Mouse (Mus musculus): Measurements from ENCODE around the gene Mad1l1. TPM values are rescaled to one million over a fixed set of nuclear protein-coding genes. Genes with fewer than 3 reads are reported as not detected.
A peak's percentile ranks its signal among the peaks of the same experiment; 100 is the strongest.

Mad1l1 gene
- polyA plus RNA-seq, 1 experiment from 2014 or later, result 43.7 TPM

- Histone ChIP-seq H3K4me3 (ENCODE audit: low read depth, low read length) (no peak overlapping the region), H3K9ac (replicated peaks; ENCODE audit: low read length) (no peak overlapping the region), H3K27me3 (ENCODE audit: control insufficient read depth, insufficient read depth, low read length) (no peaks in the 10 kb centered on the region), H3K27ac (replicated peaks; ENCODE audit: low read depth, low read length) (no peak overlapping the region), H3K36me3 (replicated peaks; ENCODE audit: control insufficient read depth, insufficient read depth, low read depth, low read length) (no peaks in the 10 kb centered on the region; the same call in 1 of the 2 replicates), H3K4me2 (ENCODE audit: low read depth, low read length) (no peak overlapping the region), H3K4me1 (ENCODE audit: control insufficient read depth, insufficient read depth, low read length) (no peaks in the 10 kb centered on the region), H3K9me3 (replicated peaks; ENCODE audit: control insufficient read depth, low read length) (no peaks in the 10 kb centered on the region)
- DNase-seq (ENCODE audit: low spot score), result no peak
- 91% methylated on average over 7 of the region's 7 CpGs for WGBS
- no peak for ATAC-seq (replicated peaks; ENCODE audit: insufficient number of reproducible peaks, low FRiP score, low TSS enrichment, low read depth)
These were observed 187.3 kb downstream of the Mad1l1 start for GRCm38 (mm10) chr5:140134021-140134420.

GRCm38 (mm10) chr5:140128414-140128981 lies 192.9 kb downstream of the Mad1l1 start:
- H3K27me3 ChIP-seq (ENCODE audit: control insufficient read depth, insufficient read depth, low read length), result no peaks in the 10 kb centered on the region
- H3K4me3 ChIP-seq (ENCODE audit: low read depth, low read length), result no peak overlapping the region
- H3K9me3 ChIP-seq (replicated peaks; ENCODE audit: control insufficient read depth, low read length), result no peaks in the 10 kb centered on the region
- WGBS, result 29% methylated on average over 9 of the region's 9 CpGs
- ATAC-seq (replicated peaks; ENCODE audit: insufficient number of reproducible peaks, low FRiP score, low TSS enrichment, low read depth) (no peak), DNase-seq (ENCODE audit: low spot score) (peak; percentile 64)
- no peaks in the 10 kb centered on the region; the same call in 1 of the 2 replicates for H3K36me3 ChIP-seq (replicated peaks; ENCODE audit: control insufficient read depth, insufficient read depth, low read depth, low read length)
- H3K9ac ChIP-seq (replicated peaks; ENCODE audit: low read length), result peak overlapping the region; percentile 22; the same call in 1 of the 2 replicates
- no peak overlapping the region for H3K4me2 ChIP-seq (ENCODE audit: low read depth, low read length)
- peaks cover 5% of the 10 kb centered on the region; the same call in 1 of the 2 replicates for H3K4me1 ChIP-seq (ENCODE audit: control insufficient read depth, insufficient read depth, low read length)
- peak overlapping the region; percentile 54 for H3K27ac ChIP-seq (replicated peaks; ENCODE audit: low read depth, low read length)

- ATAC-seq (replicated peaks; ENCODE audit: insufficient number of reproducible peaks, low FRiP score, low TSS enrichment, low read depth) (no peak), DNase-seq (ENCODE audit: low spot score) (peak; percentile 36)
- no peaks in the 10 kb centered on the region for H3K9me3 ChIP-seq (replicated peaks; ENCODE audit: control insufficient read depth, low read length)
- no peak overlapping the region for H3K4me3 ChIP-seq (ENCODE audit: low read depth, low read length)
- H3K27ac ChIP-seq (replicated peaks; ENCODE audit: low read depth, low read length), result 0 out of 2 replicates have a peak overlapping the region, but pooled peaks have one; percentile 16
- H3K4me1 ChIP-seq (ENCODE audit: control insufficient read depth, insufficient read depth, low read length), result peaks cover 5% of the 10 kb centered on the region; the same call in 1 of the 2 replicates
- no peak overlapping the region for H3K4me2 ChIP-seq (ENCODE audit: low read depth, low read length)
- H3K9ac ChIP-seq (replicated peaks; ENCODE audit: low read length), result no peak overlapping the region
- WGBS, result 63% methylated on average over 7 of the region's 7 CpGs
- H3K27me3 ChIP-seq (ENCODE audit: control insufficient read depth, insufficient read depth, low read length), result no peaks in the 10 kb centered on the region
- H3K36me3 ChIP-seq (replicated peaks; ENCODE audit: control insufficient read depth, insufficient read depth, low read depth, low read length), result no peaks in the 10 kb centered on the region
These were observed 193.4 kb downstream of the Mad1l1 start for GRCm38 (mm10) chr5:140127981-140128380.

GRCm38 (mm10) chr5:140124626-140125025 lies 196.7 kb downstream of the Mad1l1 start:
- Histone ChIP-seq H3K36me3 (replicated peaks; ENCODE audit: control insufficient read depth, insufficient read depth, low read depth, low read length) (no peaks in the 10 kb centered on the region), H3K4me3 (ENCODE audit: low read depth, low read length) (no peak overlapping the region), H3K27me3 (ENCODE audit: control insufficient read depth, insufficient read depth, low read length) (no peaks in the 10 kb centered on the region), H3K27ac (replicated peaks; ENCODE audit: low read depth, low read length) (no peak overlapping the region), H3K9me3 (replicated peaks; ENCODE audit: control insufficient read depth, low read length) (no peaks in the 10 kb centered on the region), H3K9ac (replicated peaks; ENCODE audit: low read length) (no peak overlapping the region), H3K4me1 (ENCODE audit: control insufficient read depth, insufficient read depth, low read length) (peaks cover 6% of the 10 kb centered on the region; the same call in 1 of the 2 replicates), H3K4me2 (ENCODE audit: low read depth, low read length) (no peak overlapping the region)
- WGBS, result 96% methylated on average over 1 of the region's 1 CpGs
- ATAC-seq (replicated peaks; ENCODE audit: insufficient number of reproducible peaks, low FRiP score, low TSS enrichment, low read depth), result no peak
- DNase-seq (ENCODE audit: low spot score), result no peak

GRCm38 (mm10) chr5:140123640-140124366 lies 197.5 kb downstream of the Mad1l1 start:
- peaks cover 6% of the 10 kb centered on the region; the same call in 1 of the 2 replicates for H3K4me1 ChIP-seq (ENCODE audit: control insufficient read depth, insufficient read depth, low read length)
- H3K4me3 ChIP-seq (ENCODE audit: low read depth, low read length), result no peak overlapping the region
- H3K36me3 ChIP-seq (replicated peaks; ENCODE audit: control insufficient read depth, insufficient read depth, low read depth, low read length), result no peaks in the 10 kb centered on the region
- no peaks in the 10 kb centered on the region for H3K9me3 ChIP-seq (replicated peaks; ENCODE audit: control insufficient read depth, low read length)
- H3K4me2 ChIP-seq (ENCODE audit: low read depth, low read length), result no peak overlapping the region
- H3K9ac ChIP-seq (replicated peaks; ENCODE audit: low read length), result no peak overlapping the region
- ATAC-seq (replicated peaks; ENCODE audit: insufficient number of reproducible peaks, low FRiP score, low TSS enrichment, low read depth), result no peak
- no peak overlapping the region for H3K27ac ChIP-seq (replicated peaks; ENCODE audit: low read depth, low read length)
- H3K27me3 ChIP-seq (ENCODE audit: control insufficient read depth, insufficient read depth, low read length), result no peaks in the 10 kb centered on the region
- no peak for DNase-seq (ENCODE audit: low spot score)
- WGBS, result 69% methylated on average over 4 of the region's 4 CpGs

GRCm38 (mm10) chr5:140123194-140123593 lies 198.2 kb downstream of the Mad1l1 start:
- ATAC-seq (replicated peaks; ENCODE audit: insufficient number of reproducible peaks, low FRiP score, low TSS enrichment, low read depth) (no peak), DNase-seq (ENCODE audit: low spot score) (no peak)
- Histone ChIP-seq H3K9ac (replicated peaks; ENCODE audit: low read length) (no peak overlapping the region), H3K27me3 (ENCODE audit: control insufficient read depth, insufficient read depth, low read length) (no peaks in the 10 kb centered on the region), H3K4me1 (ENCODE audit: control insufficient read depth, insufficient read depth, low read length) (0 out of 2 replicates have a peak, but pooled peaks cover 2% of the 10 kb centered on the region), H3K9me3 (replicated peaks; ENCODE audit: control insufficient read depth, low read length) (no peaks in the 10 kb centered on the region), H3K36me3 (replicated peaks; ENCODE audit: control insufficient read depth, insufficient read depth, low read depth, low read length) (no peaks in the 10 kb centered on the region), H3K27ac (replicated peaks; ENCODE audit: low read depth, low read length) (no peak overlapping the region), H3K4me2 (ENCODE audit: low read depth, low read length) (no peak overlapping the region), H3K4me3 (ENCODE audit: low read depth, low read length) (no peak overlapping the region)
- WGBS, result 36% methylated on average over 5 of the region's 5 CpGs

GRCm38 (mm10) chr5:140121966-140122365 lies 199.4 kb downstream of the Mad1l1 start:
- Histone ChIP-seq H3K4me2 (ENCODE audit: low read depth, low read length) (no peak overlapping the region), H3K9me3 (replicated peaks; ENCODE audit: control insufficient read depth, low read length) (no peaks in the 10 kb centered on the region), H3K36me3 (replicated peaks; ENCODE audit: control insufficient read depth, insufficient read depth, low read depth, low read length) (no peaks in the 10 kb centered on the region), H3K9ac (replicated peaks; ENCODE audit: low read length) (no peak overlapping the region), H3K27me3 (ENCODE audit: control insufficient read depth, insufficient read depth, low read length) (no peaks in the 10 kb centered on the region), H3K27ac (replicated peaks; ENCODE audit: low read depth, low read length) (no peak overlapping the region), H3K4me3 (ENCODE audit: low read depth, low read length) (no peak overlapping the region), H3K4me1 (ENCODE audit: control insufficient read depth, insufficient read depth, low read length) (0 out of 2 replicates have a peak, but pooled peaks cover 2% of the 10 kb centered on the region)
- DNase-seq (ENCODE audit: low spot score) (no peak), ATAC-seq (replicated peaks; ENCODE audit: insufficient number of reproducible peaks, low FRiP score, low TSS enrichment, low read depth) (no peak)
- WGBS, result 92% methylated on average over 3 of the region's 3 CpGs

- no peak overlapping the region for H3K4me2 ChIP-seq (ENCODE audit: low read depth, low read length)
- WGBS, result 94% methylated on average over 3 of the region's 3 CpGs
- H3K9ac ChIP-seq (replicated peaks; ENCODE audit: low read length), result no peak overlapping the region
- ATAC-seq (replicated peaks; ENCODE audit: insufficient number of reproducible peaks, low FRiP score, low TSS enrichment, low read depth), result no peak
- H3K27me3 ChIP-seq (ENCODE audit: control insufficient read depth, insufficient read depth, low read length), result no peaks in the 10 kb centered on the region
- H3K4me1 ChIP-seq (ENCODE audit: control insufficient read depth, insufficient read depth, low read length), result 0 out of 2 replicates have a peak, but pooled peaks cover 2% of the 10 kb centered on the region
- H3K36me3 ChIP-seq (replicated peaks; ENCODE audit: control insufficient read depth, insufficient read depth, low read depth, low read length), result no peaks in the 10 kb centered on the region
- no peak overlapping the region for H3K4me3 ChIP-seq (ENCODE audit: low read depth, low read length)
- no peaks in the 10 kb centered on the region for H3K9me3 ChIP-seq (replicated peaks; ENCODE audit: control insufficient read depth, low read length)
- H3K27ac ChIP-seq (replicated peaks; ENCODE audit: low read depth, low read length), result no peak overlapping the region
- DNase-seq (ENCODE audit: low spot score), result no peak
These were observed 202.4 kb downstream of the Mad1l1 start for GRCm38 (mm10) chr5:140118921-140119320.
